Mouse (Mus musculus): ENCODE results near the gene Accs.

DNA sequence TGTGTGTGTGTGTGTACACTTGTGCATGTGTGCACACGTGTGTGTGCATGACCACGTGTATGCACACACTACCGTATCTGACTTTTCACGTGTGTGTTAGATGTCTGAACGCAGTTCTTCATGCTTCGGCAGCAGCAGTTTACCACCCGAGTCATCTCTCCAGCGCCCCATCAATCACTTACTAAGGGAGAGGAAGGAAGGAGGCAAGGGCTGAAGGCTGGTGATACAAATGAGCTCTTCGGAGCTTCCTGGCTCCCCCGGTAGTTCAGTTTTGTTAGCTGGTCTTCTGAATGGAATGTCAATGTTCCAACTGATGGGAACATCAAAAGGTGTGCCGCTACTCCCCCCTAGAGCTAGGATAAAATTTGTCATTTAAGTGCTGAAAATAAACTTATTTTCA lies 37.5 kb upstream of the Accs start:
- TF ChIP-seq USF1 (IDR thresholded peaks at IDR 0.05; ENCODE audit: low read depth, low read length) (no peak), ETS1 (conservative IDR thresholded peaks at IDR 0.05; ENCODE audit: low read depth, low read length) (no peak), MAFK (IDR thresholded peaks at IDR 0.05; ENCODE audit: insufficient replicate concordance, low read length) (no peak)
